Mouse (Mus musculus) kidney, postnatal 36 days (tissue): ENCODE measurements at regions not wholly inside any gene's neighbourhood (a gene's known extent, or its start where the extent isn't known, plus 50 kb on each side); places are given as distances from the start of the nearest gene placed in this dataset.
A peak's percentile ranks its signal among the peaks of the same experiment; 100 is the strongest.

Experiments used
- DNase-seq, 2 experiments: peaks; one replicate each; pipeline ENCODE4 v3.0.0; 2021 to 2022; ENCODE audit warnings: mixed read lengths in 2 of 2

- no peak for DNase-seq
Observed at GRCm38 (mm10) chr12:71481899-71482593, 172.4 kb downstream of the Dact1 start.

GRCm38 (mm10) chr12:71482619-71483018 lies 172.9 kb downstream of the Dact1 start:
- no peak for DNase-seq

GRCm38 (mm10) chr12:71483536-71484165 lies 174.0 kb downstream of the Dact1 start:
- no peak for DNase-seq

GRCm38 (mm10) chr12:71484286-71484685 lies 174.6 kb downstream of the Dact1 start:
- no peak for DNase-seq

- DNase-seq, result no peak
Observed at GRCm38 (mm10) chr12:71486078-71486477, 176.4 kb downstream of the Dact1 start.

- DNase-seq, result no peak
Observed at GRCm38 (mm10) chr12:71487591-71488435, 178.1 kb downstream of the Dact1 start.

- DNase-seq, result no peak
Observed at GRCm38 (mm10) chr12:71489295-71489694, 179.6 kb downstream of the Dact1 start.

GRCm38 (mm10) chr12:71494803-71495293 lies 185.2 kb downstream of the Dact1 start:
- no peak for DNase-seq

GRCm38 (mm10) chr12:71498246-71499029 lies 188.8 kb downstream of the Dact1 start:
- peak; percentile 28 to 56 for DNase-seq

GRCm38 (mm10) chr12:71501299-71501810 lies 191.7 kb downstream of the Dact1 start:
- DNase-seq, result no peak

GRCm38 (mm10) chr12:71503265-71503664 lies 193.6 kb downstream of the Dact1 start:
- no peak for DNase-seq

- DNase-seq, result no peak
Observed at GRCm38 (mm10) chr12:71506206-71506605, 196.5 kb downstream of the Dact1 start.

GRCm38 (mm10) chr12:71506716-71507115 lies 197.0 kb downstream of the Dact1 start:
- no peak for DNase-seq

GRCm38 (mm10) chr12:71512915-71513612 lies 203.4 kb downstream of the Dact1 start:
- DNase-seq, result no peak

GRCm38 (mm10) chr12:71519520-71519919 lies 209.8 kb downstream of the Dact1 start:
- no peak for DNase-seq

GRCm38 (mm10) chr12:71521936-71522335 lies 212.3 kb downstream of the Dact1 start:
- DNase-seq, result no peak

- no peak for DNase-seq
Observed at GRCm38 (mm10) chr12:71522451-71522850, 212.8 kb downstream of the Dact1 start.

GRCm38 (mm10) chr12:71524156-71524555 lies 214.5 kb downstream of the Dact1 start:
- DNase-seq, result no peak

- DNase-seq, result no peak
Observed at GRCm38 (mm10) chr12:71525255-71525927, 215.7 kb downstream of the Dact1 start.

- DNase-seq, result no peak
Observed at GRCm38 (mm10) chr12:71526623-71527022, 216.9 kb downstream of the Dact1 start.

GRCm38 (mm10) chr12:71532161-71532560 lies 222.5 kb downstream of the Dact1 start:
- DNase-seq, result no peak
